Mouse (Mus musculus): Measurements from ENCODE around the gene Lrwd1. TPM values are rescaled to one million over a fixed set of nuclear protein-coding genes. Genes with fewer than 3 reads are reported as not detected.
"Not testable (repeated sequence)": the region's sequence is repeated elsewhere in the genome, so short reads cannot be mapped to it uniquely, and the experiment has no call there.

Gene Lrwd1
- 48.9 and 57.0 TPM in 2 replicates for total RNA-seq (2017)

GRCm38 (mm10) chr5:136135571-136136291 lies at the start of gene Lrwd1, which contains the start of gene Alkbh4:
Gene Lrwd1 (minus strand): TSS chr5:136136074.
Gene Alkbh4 (plus strand): TSS chr5:136136146.
- ATAC-seq (replicated peaks; ENCODE audit: low read depth, poor library complexity, severe bottlenecking) = peak; percentile 86

- no peak; the same call in 1 of the 2 replicates for ATAC-seq (replicated peaks; ENCODE audit: low read depth, poor library complexity, severe bottlenecking)
Measured at GRCm38 (mm10) chr5:136183766-136184165, 47.9 kb upstream of the Lrwd1 start.

GRCm38 (mm10) chr5:136182830-136183229 lies 47.0 kb upstream of the Lrwd1 start:
- peak; percentile 31; the same call in 1 of the 2 replicates for ATAC-seq (replicated peaks; ENCODE audit: low read depth, poor library complexity, severe bottlenecking)

- ATAC-seq (replicated peaks; ENCODE audit: low read depth, poor library complexity, severe bottlenecking) = no peak
Measured at GRCm38 (mm10) chr5:136182049-136182448, 46.2 kb upstream of the Lrwd1 start.

GRCm38 (mm10) chr5:136181197-136181596 lies 45.3 kb upstream of the Lrwd1 start:
- ATAC-seq (replicated peaks; ENCODE audit: low read depth, poor library complexity, severe bottlenecking) = no peak

- ATAC-seq (replicated peaks; ENCODE audit: low read depth, poor library complexity, severe bottlenecking) = peak; percentile 67
Measured at GRCm38 (mm10) chr5:136179594-136179993, 43.7 kb upstream of the Lrwd1 start.

GRCm38 (mm10) chr5:136173606-136174463 lies 38.0 kb upstream of the Lrwd1 start:
- ATAC-seq (replicated peaks; ENCODE audit: low read depth, poor library complexity, severe bottlenecking) = peak; percentile 26; the same call in 1 of the 2 replicates

- no peak for ATAC-seq (replicated peaks; ENCODE audit: low read depth, poor library complexity, severe bottlenecking)
Measured at GRCm38 (mm10) chr5:136172939-136173338, 37.1 kb upstream of the Lrwd1 start.

GRCm38 (mm10) chr5:136171363-136172341 lies 35.8 kb upstream of the Lrwd1 start:
- peak; percentile 45 for ATAC-seq (replicated peaks; ENCODE audit: low read depth, poor library complexity, severe bottlenecking)

GRCm38 (mm10) chr5:136170512-136171362 lies 34.9 kb upstream of the Lrwd1 start, which contains the start of gene Orai2:
Gene Orai2 (minus strand): TSS chr5:136170713.
- ATAC-seq (replicated peaks; ENCODE audit: low read depth, poor library complexity, severe bottlenecking) = peak; percentile 50

- peak; percentile 12 for ATAC-seq (replicated peaks; ENCODE audit: low read depth, poor library complexity, severe bottlenecking)
Measured at GRCm38 (mm10) chr5:136169626-136170511, 34.0 kb upstream of the Lrwd1 start.

- ATAC-seq (replicated peaks; ENCODE audit: low read depth, poor library complexity, severe bottlenecking) = no peak
Measured at GRCm38 (mm10) chr5:136168071-136168470, 32.2 kb upstream of the Lrwd1 start.

- no peak for ATAC-seq (replicated peaks; ENCODE audit: low read depth, poor library complexity, severe bottlenecking)
Measured at GRCm38 (mm10) chr5:136167296-136167695, 31.4 kb upstream of the Lrwd1 start.

- ATAC-seq (replicated peaks; ENCODE audit: low read depth, poor library complexity, severe bottlenecking) = no peak
Measured at GRCm38 (mm10) chr5:136165246-136165645, 29.4 kb upstream of the Lrwd1 start.

- no peak for ATAC-seq (replicated peaks; ENCODE audit: low read depth, poor library complexity, severe bottlenecking)
Measured at GRCm38 (mm10) chr5:136163807-136164474, 28.1 kb upstream of the Lrwd1 start.

- ATAC-seq (replicated peaks; ENCODE audit: low read depth, poor library complexity, severe bottlenecking) = not testable (repeated sequence)
Measured at GRCm38 (mm10) chr5:136160084-136160483, 24.2 kb upstream of the Lrwd1 start.

GRCm38 (mm10) chr5:136155399-136155798 lies 19.5 kb upstream of the Lrwd1 start:
- ATAC-seq (replicated peaks; ENCODE audit: low read depth, poor library complexity, severe bottlenecking) = no peak
